Comparison of ENCODE assay signal across 11 mouse cellular contexts in genomic region chr2:131443084-131443890, GRCm38 (mm10). TPM values are rescaled to one million over a fixed set of nuclear protein-coding genes. Genes with fewer than 3 reads are reported as not detected.
DNase-seq lines count a peak whose midpoint lies in the region; ATAC-seq and TF ChIP-seq lines count a peak whose summit lies in the region.
"Had no signal": no experiment of that assay in that cellular context is flagged by ENCODE, and none has a peak within 500 bp of the region (broad histone marks: within the 10 kb centered on the region; RNA-seq: fewer than 3 reads in every experiment).

No protein-coding gene starts in this region.

- H3K27me3 ChIP-seq in kidney, postnatal 0 days (ENCODE audit: insufficient read depth, low read length), result no peaks in the 10 kb centered on the region
- H3K27me3 ChIP-seq in limb, embryonic 12.5 days, result no peaks in the 10 kb centered on the region
- H3K27me3 ChIP-seq: lung, embryonic 15.5 days had no signal

- H3K4me2 ChIP-seq in kidney, postnatal 0 days (ENCODE audit: low read length), result no peak overlapping the region
- H3K4me2 ChIP-seq in limb, embryonic 12.5 days, result no peak overlapping the region
- H3K4me2 ChIP-seq: heart, embryonic 11.5 days; lung, embryonic 15.5 days had no signal

- DNase-seq in kidney, postnatal 0 days (ENCODE audit: low spot score), result no peak
- no peak for DNase-seq in kidney, adult 9 months
- DNase-seq in 416B (ENCODE audit: low read depth) (peak; percentile 74), ES-E14 (ENCODE audit: low read depth, low spot score) (no peak)
- DNase-seq in T-cell, adult 2 months (ENCODE audit: low spot score), result no peak
- DNase-seq in frontal cortex, adult 2 months (ENCODE audit: extremely low spot score in 1 of 2, low spot score in 1 of 2), result no peak
- DNase-seq: layer of hippocampus, postnatal 36 days had no signal

- peak; percentile 35; the same call in 1 of the 2 replicates for TF ChIP-seq CTCF in kidney, postnatal 0 days (IDR thresholded peaks at IDR 0.05; ENCODE audit: low read depth)

- in situ Hi-C loops in ES-E14 (cut with MboI; ENCODE audit: low sequenced_read_pairs in 2 of 2, unreplicated experiment in 2 of 2), result no loop called here

- ATAC-seq in kidney, postnatal 0 days (replicated peaks; ENCODE audit: low FRiP score, low read depth), result no peak
- no peak for ATAC-seq in limb, embryonic 12.5 days (ENCODE audit: insufficient number of reproducible peaks, insufficient read depth, low FRiP score, low TSS enrichment, low read depth)
- ATAC-seq: forebrain, embryonic 16.5 days had no signal

- H3K4me3 ChIP-seq in kidney, postnatal 0 days (replicated peaks; ENCODE audit: low read depth, low read length), result no peak overlapping the region
- no peak overlapping the region for H3K4me3 ChIP-seq in ES-E14 (ENCODE audit: insufficient read depth in 1 of 2, low read depth in 1 of 2, low read length in 2 of 2, poor library complexity in 1 of 2, severe bottlenecking in 1 of 2)
- H3K4me3 ChIP-seq in limb, embryonic 12.5 days (replicated peaks), result no peak overlapping the region
- H3K4me3 ChIP-seq: lung, embryonic 15.5 days had no signal

- 69% methylated on average over 8 of the region's 8 CpGs for WGBS in kidney, postnatal 0 days
- 52% methylated on average over 8 of the region's 8 CpGs for WGBS in limb, embryonic 12.5 days

- no peaks in the 10 kb centered on the region for H3K36me3 ChIP-seq in kidney, postnatal 0 days (ENCODE audit: insufficient read depth, low read length)
- H3K36me3 ChIP-seq in ES-E14 (ENCODE audit: control insufficient read depth, insufficient read depth, low read length, poor library complexity, severe bottlenecking), result no peaks in the 10 kb centered on the region
- no peaks in the 10 kb centered on the region for H3K36me3 ChIP-seq in limb, embryonic 12.5 days
- H3K36me3 ChIP-seq: lung, embryonic 15.5 days had no signal

- H3K9me3 ChIP-seq in kidney, postnatal 0 days (replicated peaks; ENCODE audit: low read length), result no peaks in the 10 kb centered on the region
- no peaks in the 10 kb centered on the region for H3K9me3 ChIP-seq in ES-E14 (ENCODE audit: control insufficient read depth, insufficient read depth, low read depth, low read length)
- no peaks in the 10 kb centered on the region for H3K9me3 ChIP-seq in limb, embryonic 12.5 days
- H3K9me3 ChIP-seq: lung, embryonic 15.5 days had no signal

- no peaks in the 10 kb centered on the region for H3K4me1 ChIP-seq in kidney, postnatal 0 days (replicated peaks; ENCODE audit: insufficient read depth, low read length)
- peaks cover 0 to 2% of the 10 kb centered on the region in 2 experiments; a peak in 1 of 4 replicates for H3K4me1 ChIP-seq in ES-E14 (ENCODE audit: control insufficient read depth in 2 of 2, insufficient read depth in 2 of 2, low read length in 2 of 2, poor library complexity in 1 of 2)
- H3K4me1 ChIP-seq in limb, embryonic 12.5 days (replicated peaks), result peaks cover 17% of the 10 kb centered on the region; the same call in 1 of the 2 replicates
- H3K4me1 ChIP-seq: lung, embryonic 15.5 days had no signal

- no peak overlapping the region for H3K27ac ChIP-seq in kidney, postnatal 0 days
- H3K27ac ChIP-seq in ES-E14 (ENCODE audit: insufficient read depth, low read depth, low read length, poor library complexity, severe bottlenecking), result no peak overlapping the region
- 0 out of 2 replicates have a peak overlapping the region, but pooled peaks have one; percentile 12 for H3K27ac ChIP-seq in limb, embryonic 12.5 days
- H3K27ac ChIP-seq: lung, embryonic 15.5 days had no signal

- H3K9ac ChIP-seq in kidney, postnatal 0 days (ENCODE audit: low read depth, low read length), result no peak overlapping the region
- no peak overlapping the region for H3K9ac ChIP-seq in ES-E14 (ENCODE audit: insufficient read depth, low read depth, low read length, poor library complexity, severe bottlenecking)
- no peak overlapping the region for H3K9ac ChIP-seq in limb, embryonic 12.5 days (replicated peaks)
- H3K9ac ChIP-seq: lung, embryonic 15.5 days had no signal

TF ChIP-seq in ES-E14, 5 proteins besides CTCF, POLR2A, EP300 and RAD21:
- peak; percentile 80 for TF ChIP-seq MAFK (IDR thresholded peaks at IDR 0.05; ENCODE audit: insufficient read depth, low read depth, low read length)
- TF ChIP-seq ZC3H11A (IDR thresholded peaks at IDR 0.05; ENCODE audit: borderline replicate concordance, low read depth, low read length), result no peak
TF ChIP-seq in ES-E14: peak in this region for 1.

RNA-seq across cellular contexts. Expression of gene Smox, which starts 48.0 kb away (rescaled TPM):
- polyA plus RNA-seq in kidney, postnatal 0 days (2015; fragmentation: Nextera tagmentation; extraction: Ambion mirVana), result 26.8 and 30.5 TPM in 2 replicates
- 12.9 and 16.1 TPM in 2 replicates for total RNA-seq in ES-E14 (2012; rRNA removed)
- 85.5 and 96.5 TPM in 2 replicates for polyA plus RNA-seq in limb, embryonic 12.5 days (2016; fragmentation: Nextera tagmentation; extraction: Ambion mirVana)
- 72.0 and 73.5 TPM in 2 replicates for polyA plus RNA-seq in frontal cortex, adult 2 months (2012; rRNA removed)
